Comparison of ENCODE assay signal across 8 mouse cellular contexts in genomic region chr7:28179228-28179627, GRCm38 (mm10). TPM values are rescaled to one million over a fixed set of nuclear protein-coding genes. Genes with fewer than 3 reads are reported as not detected.
A peak's percentile ranks its signal among the peaks of the same experiment; 100 is the strongest.
DNase-seq lines count a peak whose midpoint lies in the region; ATAC-seq lines count a peak whose summit lies in the region.

TSS of gene Dyrk1b (plus strand) at chr7:28179469.

- peak within 1 kb of the TSS; percentile 98 for H3K27ac ChIP-seq in hindbrain, embryonic 15.5 days (replicated peaks)

- H3K36me3 ChIP-seq in hindbrain, embryonic 15.5 days: peaks cover 54% of the 10 kb centered on the region

- H3K4me2 ChIP-seq in hindbrain, embryonic 15.5 days: peak within 1 kb of the TSS; percentile 64

- ATAC-seq in activated CD4-positive, CD25-positive, alpha-beta regulatory T cell, adult 4 months: peak; percentile 85
- ATAC-seq in common myeloid progenitor, adult 5-6 weeks (replicated peaks; ENCODE audit: low read depth, poor library complexity, severe bottlenecking): peak; percentile 83
- ATAC-seq in hindbrain, embryonic 15.5 days (ENCODE audit: low FRiP score, low read depth): peak; percentile 91

- peak; percentile 99 for DNase-seq in gastrocnemius, adult 18-20 months (ENCODE audit: low spot score)
- DNase-seq in layer of hippocampus, postnatal 36 days: peak; percentile 97 to 98
- DNase-seq in lung, postnatal 25 days (ENCODE audit: low spot score): peak; percentile 99
- peak; percentile 97 for DNase-seq in retina, adult 2 months (ENCODE audit: low read depth, low spot score)
- peak; percentile 99 for DNase-seq in thymus, postnatal 25 days

- peak within 1 kb of the TSS; percentile 100 for H3K4me3 ChIP-seq in hindbrain, embryonic 15.5 days

- H3K9ac ChIP-seq in hindbrain, embryonic 15.5 days: peak within 1 kb of the TSS; percentile 95

- under 1% methylated on average over 25 of the region's 25 CpGs for WGBS in hindbrain, embryonic 15.5 days

- H3K27me3 ChIP-seq in hindbrain, embryonic 15.5 days: no peaks in the 10 kb centered on the region

- no peaks in the 10 kb centered on the region for H3K9me3 ChIP-seq in hindbrain, embryonic 15.5 days

- peaks cover 13% of the 10 kb centered on the region for H3K4me1 ChIP-seq in hindbrain, embryonic 15.5 days (replicated peaks)

RNA-seq across cellular contexts. Expression of gene Dyrk1b, which starts in this region (rescaled TPM):
- 1 to 10 TPM; 1.2 to 1.5 TPM for polyA plus RNA-seq in activated CD4-positive, CD25-positive, alpha-beta regulatory T cell, adult 4 months (2017; shearing (Covaris generic))
- 2.4 and 3.3 TPM in 2 replicates for total RNA-seq in common myeloid progenitor, adult 5-6 weeks (2017)
- total RNA-seq in gastrocnemius, adult 18-20 months (2021): 10 to 100 TPM; 48.1 to 84.1 TPM
- polyA plus RNA-seq in hindbrain, embryonic 15.5 days (2015; fragmentation: Nextera tagmentation; extraction: Ambion mirVana): 14.0 and 14.9 TPM in 2 replicates
- 10 to 100 TPM; 45.7 to 52.4 TPM for total RNA-seq in layer of hippocampus, postnatal 36 days (2021)

Comparison
In these comparisons a context has a peak if more than half of its experiments do, and no peak if none do; other contexts are left out.
1. Peak in every context shown above with its lines: DNase-seq, ATAC-seq, H3K4me3 ChIP-seq and H3K27ac ChIP-seq.
2. RNA of gene Dyrk1b (total RNA-seq): 48.1 to 84.1 TPM in gastrocnemius, adult 18-20 months and 45.7 to 52.4 TPM in layer of hippocampus, postnatal 36 days; 2.4 to 3.3 TPM in common myeloid progenitor, adult 5-6 weeks; every median in the first group is over 10 times any median in the second.